Mouse (Mus musculus) MEL (cell line): ENCODE data around the gene 2410004B18Rik.

Experiments
- BHLHE40 ChIP-seq: IDR thresholded peaks from 2 replicates; pipeline ENCODE4 v1.6.1; 2012; ENCODE audit warnings: low read depth, mild to moderate bottlenecking, inconsistent platforms, low read length, improper control_type of control experiment, borderline replicate concordance
- CTCF ChIP-seq, 3 experiments: IDR thresholded peaks in 2 of 3; conservative IDR thresholded peaks in 1 of 3; 2 replicates each; pipeline ENCODE4 v1.5.1; 2011 to 2012; ENCODE audit warnings: low read length in 3 of 3, low read depth in 2 of 3, mild to moderate bottlenecking in 2 of 3, improper control_type of control experiment in 1 of 3, inconsistent platforms in 1 of 3, mixed read lengths in 1 of 3, moderate library complexity in 1 of 3; ENCODE audit not compliant: control insufficient read depth in 1 of 3, insufficient read depth in 1 of 3, poor library complexity in 1 of 3, severe bottlenecking in 1 of 3
- ETS1 ChIP-seq: IDR thresholded peaks from 2 replicates; pipeline ENCODE4 v1.6.1; 2012; ENCODE audit warnings: low read depth, mild to moderate bottlenecking, inconsistent platforms, low read length, improper control_type of control experiment, moderate library complexity
- SIN3A ChIP-seq: IDR thresholded peaks from 2 replicates; pipeline ENCODE4 v1.6.1; 2012; ENCODE audit warnings: low read length, improper control_type of control experiment, inconsistent platforms
- ZC3H11A ChIP-seq: IDR thresholded peaks from 2 replicates; pipeline ENCODE4 v1.6.1; 2012; ENCODE audit warnings: low read depth, mild to moderate bottlenecking, inconsistent platforms, low read length, improper control_type of control experiment

- TF ChIP-seq BHLHE40 = no peak
- TF ChIP-seq CTCF (IDR thresholded peaks at IDR 0.05 in 2 of 3, conservative IDR thresholded peaks at IDR 0.05 in 1 of 3; ENCODE audit: control insufficient read depth in 1 of 3, insufficient read depth in 1 of 3, low read depth in 2 of 3, low read length in 3 of 3, poor library complexity in 1 of 3, severe bottlenecking in 1 of 3) = no peak
- TF ChIP-seq ETS1 = no peak
- TF ChIP-seq SIN3A = no peak
- TF ChIP-seq ZC3H11A = no peak
These were observed 15.6 kb upstream of the 2410004B18Rik start, which contains the start of gene Bcl10 for GRCm38 (mm10) chr3:145922019-145922854.
